Mouse (Mus musculus) liver, adult 2 months (tissue): ENCODE data around the gene Epha4. TPM values are rescaled to one million over a fixed set of nuclear protein-coding genes. Genes with fewer than 3 reads are reported as not detected.

Source experiments
- DNase-seq: peaks from one replicate; pipeline ENCODE4 v3.0.0-alpha.2; 2011; ENCODE audit warnings: low read depth, low spot score; ENCODE audit errors: extremely low read depth
- H3K27ac ChIP-seq: fragments of 200-500 bp; replicated peaks from 2 replicates; pipeline ENCODE4 v1.5.1; 2012; ENCODE audit warnings: low read depth, mild to moderate bottlenecking, control low read depth, inconsistent platforms, low read length; ENCODE audit not compliant: insufficient read depth
- H3K27me3 ChIP-seq: fragments of 200-500 bp; 2 replicates; pipeline ENCODE4 v1.6.1; 2012; ENCODE audit warnings: mild to moderate bottlenecking, moderate library complexity, low read length, inconsistent platforms; ENCODE audit not compliant: control insufficient read depth, insufficient read depth
- H3K36me3 ChIP-seq: fragments of 200-500 bp; 2 replicates; pipeline ENCODE4 v1.6.1; 2012; ENCODE audit warnings: low read length, inconsistent platforms; ENCODE audit not compliant: control insufficient read depth, insufficient read depth
- H3K4me1 ChIP-seq: fragments of 200-500 bp; 2 replicates; pipeline ENCODE4 v1.6.1; 2011; ENCODE audit warnings: low read length; ENCODE audit not compliant: control insufficient read depth, insufficient read depth
- H3K4me3 ChIP-seq: fragments of 200-500 bp; 2 replicates; pipeline ENCODE4 v1.5.1; 2011; ENCODE audit warnings: low read depth, mild to moderate bottlenecking, control low read depth, low read length, moderate library complexity; ENCODE audit not compliant: insufficient read depth
- H3K79me2 ChIP-seq: fragments of 200-500 bp; 2 replicates; pipeline ENCODE4 v1.6.1; 2012; ENCODE audit warnings: inconsistent platforms, mild to moderate bottlenecking, low read length, moderate library complexity; ENCODE audit not compliant: control insufficient read depth, insufficient read depth
- H3K9ac ChIP-seq: fragments of 200-500 bp; 2 replicates; pipeline ENCODE4 v1.6.1; 2012; ENCODE audit warnings: low read depth, mild to moderate bottlenecking, control low read depth, inconsistent platforms, low read length
- CTCF ChIP-seq: fragments of 200-500 bp; IDR thresholded peaks from 2 replicates; pipeline ENCODE4 v1.5.1; 2011; ENCODE audit warnings: low read depth, low read length, control low read depth
- POLR2A ChIP-seq: fragments of 200-500 bp; IDR thresholded peaks from 2 replicates; pipeline ENCODE4 v1.6.1; 2011; ENCODE audit warnings: low read length, control low read depth; ENCODE audit not compliant: insufficient read depth; ENCODE audit errors: extremely low read depth
- WGBS: fragments of 180-500 bp; shearing (Covaris S2); methylation state at CpG from one replicate; pipeline ENCODE4 v1.1.7; 2018; 5-methylcytosine and 5-hydroxymethylcytosine counted together
- polyA plus RNA-seq: library from polyadenylated mRNA; depleted of rRNA; stranded (reverse); fragments of >200 nt; gene quantifications from 2 replicates; pipeline ENCODE4 v1.2.3, GENCODE M21; 2012
- total RNA-seq: library from RNA; depleted of rRNA; stranded (reverse); fragments of >200 nt; gene quantifications from 2 replicates; pipeline ENCODE4 v1.2.3, GENCODE M21; 2014

The Epha4 gene
- total and polyA plus RNA-seq, 2 experiments, result 0.10 to 0.18 TPM

- Histone ChIP-seq H3K79me2 (no peaks in the 10 kb centered on the region), H3K36me3 (no peaks in the 10 kb centered on the region), H3K4me3 (no peak overlapping the region), H3K9ac (no peak overlapping the region), H3K27ac (no peak overlapping the region), H3K27me3 (no peaks in the 10 kb centered on the region; the same call in 1 of the 2 replicates), H3K4me1 (no peaks in the 10 kb centered on the region)
- DNase-seq, result no peak
- TF ChIP-seq CTCF (no peak), POLR2A (no peak)
- 86% methylated on average over 1 of the region's 1 CpGs for WGBS
Measured at GRCm38 (mm10) chr1:77363848-77364247, 151.0 kb downstream of the Epha4 start.

DNA sequence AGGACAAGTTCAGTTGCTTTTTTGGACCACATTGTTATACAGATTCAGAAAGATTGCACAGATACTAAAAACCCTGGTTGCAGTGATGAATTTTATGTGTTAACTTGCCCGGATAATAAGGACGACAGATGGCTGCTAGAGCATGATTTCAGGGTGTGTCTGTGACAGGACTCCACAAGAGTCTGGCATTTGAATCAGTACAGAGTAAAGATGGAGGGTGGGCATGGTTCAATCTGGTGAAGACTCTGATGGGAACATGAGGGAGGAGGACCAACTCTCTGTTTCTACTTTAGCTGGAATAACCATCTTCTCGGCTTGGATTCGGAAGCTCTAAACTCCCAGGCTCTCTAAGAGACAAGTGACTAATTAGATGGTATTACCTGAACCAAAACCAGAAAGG, 168.4 kb downstream of the Epha4 start:
- Histone ChIP-seq H3K4me3 (no peak overlapping the region), H3K79me2 (no peaks in the 10 kb centered on the region), H3K27ac (no peak overlapping the region), H3K27me3 (no peaks in the 10 kb centered on the region), H3K4me1 (no peaks in the 10 kb centered on the region), H3K36me3 (no peaks in the 10 kb centered on the region), H3K9ac (no peak overlapping the region)
- WGBS, result 94% methylated on average over 4 of the region's 4 CpGs
- no peak for TF ChIP-seq CTCF
- TF ChIP-seq POLR2A, result no peak
- DNase-seq, result no peak

DNA sequence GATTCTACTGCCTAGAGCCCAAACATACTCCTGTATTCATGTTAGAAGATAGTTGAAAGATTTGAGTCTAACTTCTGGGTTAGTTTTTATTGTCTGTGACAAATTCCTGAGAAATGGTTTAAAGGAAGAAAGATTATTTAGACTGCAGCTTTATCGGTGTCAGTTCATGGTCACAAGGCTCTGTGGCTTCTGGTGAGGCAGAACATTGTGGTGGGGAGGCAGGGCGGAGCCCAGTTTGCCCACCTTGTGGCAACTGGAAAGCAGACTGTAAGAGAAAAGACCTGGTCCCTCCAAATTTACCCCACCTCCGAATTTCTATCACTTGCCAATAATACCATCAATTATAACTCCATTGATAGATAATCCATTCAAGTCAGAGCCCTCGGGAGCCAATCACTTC, 171.1 kb downstream of the Epha4 start:
- Histone ChIP-seq H3K4me3 (no peak overlapping the region), H3K36me3 (no peaks in the 10 kb centered on the region), H3K27ac (no peak overlapping the region), H3K4me1 (no peaks in the 10 kb centered on the region), H3K27me3 (no peaks in the 10 kb centered on the region), H3K79me2 (no peaks in the 10 kb centered on the region), H3K9ac (no peak overlapping the region)
- no peak for DNase-seq
- TF ChIP-seq CTCF, result no peak
- TF ChIP-seq POLR2A, result no peak
- WGBS, result 85% methylated on average over 4 of the region's 4 CpGs

- DNase-seq, result no peak
- H3K79me2 ChIP-seq, result no peaks in the 10 kb centered on the region
- H3K36me3 ChIP-seq, result no peaks in the 10 kb centered on the region
- no peak overlapping the region for H3K27ac ChIP-seq
- WGBS, result 79% methylated on average over 5 of the region's 5 CpGs
- H3K9ac ChIP-seq, result no peak overlapping the region
- no peaks in the 10 kb centered on the region for H3K4me1 ChIP-seq
- TF ChIP-seq POLR2A, result no peak
- no peaks in the 10 kb centered on the region for H3K27me3 ChIP-seq
- no peak overlapping the region for H3K4me3 ChIP-seq
Measured at GRCm38 (mm10) chr1:77339701-77340100, 175.2 kb downstream of the Epha4 start.

DNA sequence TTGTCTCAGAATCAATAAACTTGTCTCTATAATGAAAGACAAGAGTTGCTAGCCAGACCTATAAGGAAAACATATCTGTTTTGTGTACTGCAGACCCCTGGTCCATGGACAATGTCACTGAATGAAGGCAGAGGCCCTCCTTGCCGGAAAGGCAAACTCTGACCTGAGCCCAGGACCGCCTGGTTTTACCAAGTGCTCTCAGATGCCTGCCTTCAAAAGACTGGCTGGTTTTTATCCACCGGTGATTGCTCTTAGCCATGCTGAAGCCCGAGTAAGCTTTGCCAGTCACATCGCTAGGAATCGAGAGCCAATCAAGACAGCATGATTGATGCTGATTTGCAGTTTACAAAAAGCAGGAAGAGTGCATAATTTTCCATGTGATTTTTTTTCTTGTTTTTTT, 176.5 kb downstream of the Epha4 start:
- Histone ChIP-seq H3K4me3 (no peak overlapping the region), H3K9ac (no peak overlapping the region), H3K27ac (no peak overlapping the region), H3K27me3 (no peaks in the 10 kb centered on the region), H3K79me2 (no peaks in the 10 kb centered on the region), H3K36me3 (no peaks in the 10 kb centered on the region), H3K4me1 (no peaks in the 10 kb centered on the region)
- WGBS, result 65% methylated on average over 6 of the region's 6 CpGs
- TF ChIP-seq CTCF, result no peak
- TF ChIP-seq POLR2A, result no peak
- no peak for DNase-seq

DNA sequence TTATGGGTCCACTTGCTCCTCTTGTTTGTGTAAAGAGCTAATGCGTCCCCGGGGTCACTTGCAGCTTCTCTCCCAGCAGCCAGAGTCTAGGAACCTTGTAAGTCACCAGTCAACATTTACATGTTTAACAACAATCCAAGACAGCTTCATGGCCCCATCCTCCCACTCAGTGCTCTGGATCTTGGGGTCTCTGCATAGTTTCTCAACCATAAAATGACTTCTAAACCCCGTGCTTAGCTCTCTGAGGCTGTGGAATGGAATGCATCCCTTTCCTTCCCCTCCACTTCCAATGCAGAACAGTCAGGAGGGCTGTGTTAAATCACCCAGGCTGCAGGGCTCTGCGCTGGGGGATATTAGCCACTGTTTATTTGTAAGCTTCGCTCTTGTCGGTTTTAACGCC, 178.0 kb downstream of the Epha4 start:
- no peaks in the 10 kb centered on the region for H3K27me3 ChIP-seq
- no peak overlapping the region for H3K9ac ChIP-seq
- no peak for DNase-seq
- H3K4me1 ChIP-seq, result no peaks in the 10 kb centered on the region
- no peaks in the 10 kb centered on the region for H3K79me2 ChIP-seq
- WGBS, result 89% methylated on average over 7 of the region's 7 CpGs
- H3K4me3 ChIP-seq, result no peak overlapping the region
- no peaks in the 10 kb centered on the region for H3K36me3 ChIP-seq
- no peak overlapping the region for H3K27ac ChIP-seq
- TF ChIP-seq POLR2A (no peak), CTCF (no peak)
